Mouse (Mus musculus) ovary, adult 2 months (tissue): ENCODE data around the gene Tmc7. TPM values are rescaled to one million over a fixed set of nuclear protein-coding genes. Genes with fewer than 3 reads are reported as not detected.

Source experiments
- polyA plus RNA-seq: library from polyadenylated mRNA; depleted of rRNA; stranded (reverse); fragments of >200 nt; gene quantifications from 2 replicates; pipeline ENCODE4 v1.2.3, GENCODE M21; 2012; rRNA removed

Gene Tmc7
- polyA plus RNA-seq: 0.42 and 0.46 TPM in 2 replicates

GRCm38 (mm10) chr7:118584257-118584907, at the start of gene Tmc7:
Gene Tmc7, minus strand, starts transcription at chr7:118584736.

GRCm38 (mm10) chr7:118597201-118597600, 12.7 kb upstream of the Tmc7 start, which contains the start of gene Tmc5:
Gene Tmc5, plus strand, starts transcription at chr7:118597297.

GRCm38 (mm10) chr7:118533178-118533578, 51.4 kb downstream of the Tmc7 start, which contains the start of gene Coq7:
Gene Coq7, minus strand, starts transcription at chr7:118533356.

DNA sequence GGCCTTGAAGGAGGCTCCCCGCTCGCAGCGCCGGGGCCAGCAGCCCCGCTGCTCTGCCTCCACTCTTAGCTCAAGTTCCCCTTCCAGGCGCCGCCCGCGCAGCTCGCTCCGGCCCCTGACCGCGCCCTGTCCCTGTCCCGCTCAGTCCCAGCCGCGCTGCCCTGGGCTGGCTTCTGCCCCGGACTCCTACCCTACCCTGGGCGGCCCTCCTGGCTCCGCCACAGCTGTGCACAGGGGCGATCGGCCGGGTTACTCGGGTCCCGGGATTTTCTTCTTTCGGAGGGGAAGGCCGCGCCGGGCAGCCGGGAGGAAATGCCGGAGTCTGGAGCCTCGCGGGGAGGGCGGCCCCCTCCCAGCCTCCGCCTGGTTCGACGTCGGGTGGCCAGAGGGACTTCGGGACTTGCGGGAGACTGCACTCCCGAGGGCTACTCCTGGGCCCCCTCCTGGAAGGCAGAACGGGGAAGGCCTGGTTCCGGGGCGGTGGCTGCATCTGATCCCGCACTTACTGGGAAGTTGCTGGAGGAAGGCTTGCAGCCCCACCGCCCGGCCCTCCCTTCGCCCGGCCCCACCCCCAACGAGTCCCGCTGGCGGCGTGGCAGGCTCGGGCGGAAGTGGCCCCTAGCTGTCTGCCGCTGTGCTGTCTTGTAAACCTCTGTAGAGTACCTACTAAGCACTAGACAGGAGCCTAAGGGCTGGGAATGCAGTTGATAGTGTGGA, 92.9 kb downstream of the Tmc7 start, which contains the start of gene Itpripl2:
Gene Itpripl2, minus strand, starts transcription at position 545 of the 717 bp plus-strand sequence.

Other genes starting within 250 kb of the Tmc7 start
- 0.40 and 0.73 TPM in 2 replicates for gene Syt17, start 136.5 kb downstream of the Tmc7 start, polyA plus RNA-seq
- gene Itpripl2, start 92.8 kb downstream of the Tmc7 start, polyA plus RNA-seq: 20.2 and 28.6 TPM in 2 replicates
- 39.8 and 43.1 TPM in 2 replicates for gene Coq7, start 51.4 kb downstream of the Tmc7 start, polyA plus RNA-seq
- 4.5 and 4.6 TPM in 2 replicates for gene Tmc5, start 12.6 kb upstream of the Tmc7 start, polyA plus RNA-seq
- 497 and 672 TPM in 2 replicates for gene Gde1, start 121.0 kb upstream of the Tmc7 start, polyA plus RNA-seq
- 2.8 and 3.5 TPM in 2 replicates for gene Ccp110, start 127.8 kb upstream of the Tmc7 start, polyA plus RNA-seq
- gene Vps35l, start 155.5 kb upstream of the Tmc7 start, polyA plus RNA-seq: 44.6 and 66.7 TPM in 2 replicates